Mouse (Mus musculus) MEL (cell line): ENCODE data around the gene Tnnt2. TPM values are rescaled to one million over a fixed set of nuclear protein-coding genes. Genes with fewer than 3 reads are reported as not detected.

Source experiments
- DNase-seq: peaks from one replicate; pipeline ENCODE4 v3.0.0; 2011; ENCODE audit warnings: low read depth, low spot score
- H3K27ac ChIP-seq: 2 replicates; pipeline ENCODE4 v1.5.1; 2012; ENCODE audit warnings: low read depth, mild to moderate bottlenecking, control low read depth, low read length, moderate library complexity; ENCODE audit not compliant: control insufficient read depth
- H3K27me3 ChIP-seq, 2 experiments: fragments of 150-350 bp in 1 of 2; sonication (generic) in 1 of 2; 2 replicates each; pipeline ENCODE4 v1.6.1; 2012; ENCODE audit warnings: low read length in 2 of 2, mild to moderate bottlenecking in 2 of 2, improper control_type of control experiment in 1 of 2, moderate library complexity in 1 of 2; ENCODE audit not compliant: insufficient read depth in 2 of 2, control insufficient read depth in 1 of 2
- H3K36me3 ChIP-seq, 2 experiments: 2 replicates each; pipeline ENCODE4 v1.6.1; 2012 to 2014; ENCODE audit warnings: low read length in 2 of 2, improper control_type of control experiment in 1 of 2, inconsistent platforms in 1 of 2, mild to moderate bottlenecking in 1 of 2; ENCODE audit not compliant: insufficient read depth in 2 of 2, control insufficient read depth in 1 of 2
- H3K4me1 ChIP-seq, 2 experiments: fragments of 150-350 bp in 1 of 2; sonication (generic) in 1 of 2; 2 replicates each; pipeline ENCODE4 v1.6.1; 2012; ENCODE audit warnings: low read length in 2 of 2, improper control_type of control experiment in 1 of 2, mild to moderate bottlenecking in 1 of 2; ENCODE audit not compliant: insufficient read depth in 2 of 2, control insufficient read depth in 1 of 2
- H3K4me3 ChIP-seq, 2 experiments: fragments of 150-350 bp in 1 of 2; sonication (generic) in 1 of 2; 2 replicates each; pipeline ENCODE4 v1.5.1; 2012; ENCODE audit warnings: low read depth in 2 of 2, low read length in 2 of 2, mild to moderate bottlenecking in 2 of 2, moderate library complexity in 2 of 2, control low read depth in 1 of 2, improper control_type of control experiment in 1 of 2; ENCODE audit not compliant: control insufficient read depth in 1 of 2, insufficient read depth in 1 of 2
- H3K79me2 ChIP-seq: 2 replicates; pipeline ENCODE4 v1.6.1; 2012; ENCODE audit warnings: mild to moderate bottlenecking, low read length, moderate library complexity; ENCODE audit not compliant: control insufficient read depth, poor library complexity, insufficient read depth
- H3K9ac ChIP-seq: 2 replicates; pipeline ENCODE4 v1.6.1; 2012; ENCODE audit warnings: low read depth, mild to moderate bottlenecking, control low read depth, low read length, moderate library complexity; ENCODE audit not compliant: control insufficient read depth, poor library complexity, severe bottlenecking
- H3K9me3 ChIP-seq: fragments of 150-350 bp; sonication (generic); replicated peaks from 2 replicates; pipeline ENCODE4 v1.6.1; 2012; ENCODE audit warnings: mild to moderate bottlenecking, low read length, improper control_type of control experiment, moderate library complexity; ENCODE audit not compliant: insufficient read depth
- BHLHE40 ChIP-seq: IDR thresholded peaks from 2 replicates; pipeline ENCODE4 v1.6.1; 2012; ENCODE audit warnings: low read depth, mild to moderate bottlenecking, inconsistent platforms, low read length, improper control_type of control experiment, borderline replicate concordance
- E2F4 ChIP-seq: IDR thresholded peaks from 2 replicates; pipeline ENCODE4 v1.6.1; 2011; ENCODE audit warnings: low read depth, low read length, improper control_type of control experiment, borderline replicate concordance
- ELF1 ChIP-seq: IDR thresholded peaks from 2 replicates; pipeline ENCODE4 v1.6.1; 2014; ENCODE audit warnings: low read depth, mild to moderate bottlenecking, inconsistent platforms, low read length, improper control_type of control experiment, moderate library complexity
- HCFC1 ChIP-seq: IDR thresholded peaks from 2 replicates; pipeline ENCODE4 v1.6.1; 2012; ENCODE audit warnings: low read depth, mild to moderate bottlenecking, inconsistent platforms, low read length, improper control_type of control experiment, moderate library complexity
- MAFK ChIP-seq: IDR thresholded peaks from 2 replicates; pipeline ENCODE4 v1.6.1; 2011; ENCODE audit warnings: low read depth, mild to moderate bottlenecking, low read length, improper control_type of control experiment, borderline replicate concordance
- MXI1 ChIP-seq: IDR thresholded peaks from 2 replicates; pipeline ENCODE4 v1.6.1; 2011; ENCODE audit warnings: mild to moderate bottlenecking, low read depth, low read length, improper control_type of control experiment
- MYB ChIP-seq: IDR thresholded peaks from 2 replicates; pipeline ENCODE4 v1.6.1; 2011; ENCODE audit warnings: mild to moderate bottlenecking, low read depth, low read length, improper control_type of control experiment
- NRF1 ChIP-seq: IDR thresholded peaks from 2 replicates; pipeline ENCODE4 v1.6.1; 2014; ENCODE audit warnings: low read depth, mild to moderate bottlenecking, inconsistent platforms, low read length, improper control_type of control experiment, moderate library complexity; ENCODE audit not compliant: poor library complexity, insufficient read depth, severe bottlenecking
- RAD21 ChIP-seq: IDR thresholded peaks from 2 replicates; pipeline ENCODE4 v1.6.1; 2011; ENCODE audit warnings: mild to moderate bottlenecking, low read depth, low read length, improper control_type of control experiment
- SIN3A ChIP-seq: IDR thresholded peaks from 2 replicates; pipeline ENCODE4 v1.6.1; 2012; ENCODE audit warnings: low read length, improper control_type of control experiment, inconsistent platforms
- SMC3 ChIP-seq: IDR thresholded peaks from 2 replicates; pipeline ENCODE4 v1.6.1; 2011; ENCODE audit warnings: low read depth, low read length, improper control_type of control experiment
- TAL1 ChIP-seq: IDR thresholded peaks from 2 replicates; pipeline ENCODE4 v1.6.1; 2012; ENCODE audit warnings: mild to moderate bottlenecking, inconsistent platforms, low read length, moderate library complexity, mixed read lengths
- TBP ChIP-seq: IDR thresholded peaks from 2 replicates; pipeline ENCODE4 v1.8.0; 2011; ENCODE audit warnings: low read depth, low read length, improper control_type of control experiment
- TCF12 ChIP-seq: IDR thresholded peaks from 2 replicates; pipeline ENCODE4 v1.6.1; 2014; ENCODE audit warnings: low read depth, mild to moderate bottlenecking, inconsistent platforms, low read length, improper control_type of control experiment, moderate library complexity
- USF1 ChIP-seq: IDR thresholded peaks from 2 replicates; pipeline ENCODE4 v1.6.1; 2014; ENCODE audit warnings: low read depth, mild to moderate bottlenecking, inconsistent platforms, low read length, improper control_type of control experiment, moderate library complexity
- ZC3H11A ChIP-seq: IDR thresholded peaks from 2 replicates; pipeline ENCODE4 v1.6.1; 2012; ENCODE audit warnings: low read depth, mild to moderate bottlenecking, inconsistent platforms, low read length, improper control_type of control experiment
- ZKSCAN1 ChIP-seq: IDR thresholded peaks from 2 replicates; pipeline ENCODE4 v1.6.1; 2012; ENCODE audit warnings: low read depth, mild to moderate bottlenecking, inconsistent platforms, low read length, improper control_type of control experiment, moderate library complexity
- ZMIZ1 ChIP-seq: IDR thresholded peaks from 2 replicates; pipeline ENCODE4 v1.6.1; 2012; ENCODE audit warnings: low read depth, mild to moderate bottlenecking, inconsistent platforms, low read length, improper control_type of control experiment, moderate library complexity
- polyA plus RNA-seq, 2 experiments: library from polyadenylated mRNA; stranded (reverse) in 1 of 2; unstranded in 1 of 2; fragments of >175 nt in 1 of 2; fragments of >200 nt in 1 of 2; gene quantifications; 2 replicates each; pipeline versions ENCODE4 v1.2.1 to v1.2.4; 2012; ENCODE audit warnings: low replicate concordance in 2 of 2, low read depth in 1 of 2; ENCODE audit not compliant: insufficient read length in 2 of 2, insufficient read depth in 1 of 2, missing spikeins in 1 of 2
- total RNA-seq: library from RNA; depleted of rRNA; stranded (reverse); fragments of 300-350 nt; gene quantifications from 2 replicates; pipeline ENCODE4 v1.2.3, GENCODE M21; 2012

Gene Tnnt2
- total and polyA plus RNA-seq, 3 experiments = not detected

DNA sequence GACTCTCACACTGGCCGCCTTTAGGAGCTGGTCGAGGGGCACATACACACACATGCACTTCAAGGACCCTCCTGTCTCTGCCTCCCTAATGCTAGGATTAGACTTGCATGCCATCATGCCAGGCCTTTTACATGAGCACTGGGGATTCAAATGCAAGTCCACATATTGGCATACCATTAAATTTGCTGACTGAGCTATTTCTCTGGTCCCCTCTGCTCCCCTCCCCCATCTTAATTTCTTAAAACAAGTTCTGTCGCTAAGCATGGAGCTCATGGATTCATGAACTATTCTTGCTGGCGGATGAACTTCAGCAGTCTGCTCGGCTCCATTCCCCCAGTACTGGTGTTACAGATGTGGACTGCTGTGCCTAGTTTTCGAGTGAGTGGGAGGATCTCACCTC lies 56.6 kb downstream of the Tnnt2 start:
- TF ChIP-seq ZC3H11A = no peak
- peak; percentile 53; the same call in 1 of the 2 replicates for TF ChIP-seq MAFK
- TF ChIP-seq, all 39 proteins: peak for 1
- Histone ChIP-seq H3K9me3 (no peaks in the 10 kb centered on the region), H3K79me2 (no peaks in the 10 kb centered on the region), H3K27me3 (peaks cover 6 to 24% of the 10 kb centered on the region in 2 experiments), H3K4me3 (no peak overlapping the region), H3K4me1 (no peaks in the 10 kb centered on the region), H3K36me3 (no peaks in the 10 kb centered on the region), H3K9ac (no peak overlapping the region), H3K27ac (no peak overlapping the region)
- DNase-seq = no peak

DNA sequence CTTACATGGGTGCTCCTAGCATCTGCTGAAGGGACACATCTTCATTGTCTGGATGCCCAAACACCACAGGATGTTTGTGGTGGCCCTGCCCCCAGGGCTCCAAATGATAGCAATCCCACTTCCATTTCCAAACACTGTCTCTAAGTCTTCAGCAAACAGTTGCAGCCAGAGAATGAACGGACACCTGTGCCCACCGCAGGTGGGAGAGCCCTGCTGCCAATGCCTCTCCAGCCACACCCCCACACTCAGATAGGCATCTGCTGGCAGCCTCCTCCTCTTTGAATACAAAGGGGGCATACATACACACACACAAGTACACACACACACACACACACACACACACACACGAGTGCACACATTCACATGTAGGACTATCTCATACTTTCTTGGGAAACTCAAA lies 57.2 kb downstream of the Tnnt2 start:
- no peaks in the 10 kb centered on the region for H3K36me3 ChIP-seq

DNA sequence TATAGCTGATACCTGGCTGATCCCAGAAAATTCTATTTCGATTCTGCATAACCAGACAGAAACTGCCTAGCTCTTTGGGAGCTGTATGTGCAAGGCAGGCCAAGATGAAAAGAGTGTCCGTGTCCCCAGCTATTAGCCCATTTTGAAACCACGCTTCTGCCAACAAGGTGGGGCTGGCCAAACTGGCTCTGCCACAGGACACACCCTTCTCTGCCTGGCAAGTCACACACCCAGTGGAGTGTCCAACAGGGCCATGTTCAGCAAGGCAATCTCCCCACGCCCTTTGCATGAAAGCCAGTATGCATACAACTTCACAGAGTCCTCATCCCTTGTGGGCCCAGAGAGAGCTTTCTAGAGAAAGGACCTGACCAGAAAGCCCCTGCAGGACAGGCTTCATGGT lies 59.2 kb downstream of the Tnnt2 start:
- no peaks in the 10 kb centered on the region for H3K79me2 ChIP-seq
- no peaks in the 10 kb centered on the region for H3K36me3 ChIP-seq
- DNase-seq = no peak
- H3K4me3 ChIP-seq = no peak overlapping the region
- TF ChIP-seq TAL1 = no peak
- no peak for TF ChIP-seq E2F4
- no peak for TF ChIP-seq ELF1
- no peak for TF ChIP-seq MYB
- no peak for TF ChIP-seq BHLHE40
- no peak for TF ChIP-seq MXI1
- no peak for TF ChIP-seq ZMIZ1
- no peak for TF ChIP-seq HCFC1
- TF ChIP-seq ZC3H11A = no peak
- no peak for TF ChIP-seq RAD21
- TF ChIP-seq ZKSCAN1 = no peak
- TF ChIP-seq TCF12 = no peak
- no peak overlapping the region for H3K27ac ChIP-seq
- H3K4me1 ChIP-seq = no peaks in the 10 kb centered on the region
- peaks cover 9 to 17% of the 10 kb centered on the region in 2 experiments for H3K27me3 ChIP-seq
- no peak overlapping the region for H3K9ac ChIP-seq
- H3K9me3 ChIP-seq = no peaks in the 10 kb centered on the region

More for the DNA sequence above, 57.2 kb downstream of the Tnnt2 start:
- Histone ChIP-seq H3K4me3 (no peak overlapping the region), H3K27me3 (peaks cover 9 to 23% of the 10 kb centered on the region in 2 experiments), H3K4me1 (no peaks in the 10 kb centered on the region), H3K79me2 (no peaks in the 10 kb centered on the region), H3K9me3 (no peaks in the 10 kb centered on the region), H3K9ac (no peak overlapping the region), H3K27ac (no peak overlapping the region)
- no peak for TF ChIP-seq USF1
- TF ChIP-seq SMC3 = no peak
- TF ChIP-seq SIN3A = no peak
- TF ChIP-seq RAD21 = no peak
- no peak for TF ChIP-seq NRF1
- no peak for TF ChIP-seq TBP
- TF ChIP-seq E2F4 = no peak
- DNase-seq = no peak
